9 mouse cellular contexts compared by ENCODE assay signal in genomic region chr10:42088570-42089234, GRCm38 (mm10).
DNase-seq lines count a peak whose midpoint lies in the region; ATAC-seq and TF ChIP-seq lines count a peak whose summit lies in the region.
"Had no signal": no experiment of that assay in that cellular context is flagged by ENCODE, and none has a peak within 500 bp of the region (broad histone marks: within the 10 kb centered on the region; RNA-seq: fewer than 3 reads in every experiment).

No protein-coding gene starts in this region.

- H3K4me2 ChIP-seq in lung, embryonic 15.5 days: peak overlapping the region; percentile 33; the same call in 1 of the 2 replicates
- H3K4me2 ChIP-seq in intestine, embryonic 14.5 days (ENCODE audit: low read length): peak overlapping the region; percentile 14; the same call in 1 of the 2 replicates

- H3K4me1 ChIP-seq in heart, adult 2 months (ENCODE audit: control insufficient read depth, insufficient read depth, low read length): peaks cover 17% of the 10 kb centered on the region
- H3K4me1 ChIP-seq in lung, embryonic 15.5 days: peaks cover 38% of the 10 kb centered on the region
- peaks cover 17% of the 10 kb centered on the region for H3K4me1 ChIP-seq in intestine, embryonic 14.5 days (replicated peaks; ENCODE audit: control insufficient read depth, insufficient read depth, low read length)
- H3K4me1 ChIP-seq in small intestine, adult 2 months (ENCODE audit: control insufficient read depth, insufficient read depth, insufficient read length, low read length): peaks cover 17% of the 10 kb centered on the region

- TF ChIP-seq CTCF in heart, adult 2 months (IDR thresholded peaks at IDR 0.05): no peak
- TF ChIP-seq CTCF in small intestine, adult 2 months (IDR thresholded peaks at IDR 0.05; ENCODE audit: extremely low read depth, insufficient read length, insufficient replicate concordance, low read depth, low read length): no peak

- no peaks in the 10 kb centered on the region for H3K36me3 ChIP-seq in heart, adult 2 months (ENCODE audit: control insufficient read depth, insufficient read depth, low read length)
- H3K36me3 ChIP-seq in lung, embryonic 15.5 days: no peaks in the 10 kb centered on the region
- H3K36me3 ChIP-seq in intestine, embryonic 14.5 days (ENCODE audit: control insufficient read depth, insufficient read depth, low read length): no peaks in the 10 kb centered on the region
- no peaks in the 10 kb centered on the region for H3K36me3 ChIP-seq in small intestine, adult 2 months (ENCODE audit: control insufficient read depth, insufficient read depth, low read length)

- 53% methylated on average over 14 of the region's 14 CpGs for WGBS in heart, adult 2 months
- WGBS in lung, embryonic 15.5 days: 26% methylated on average over 14 of the region's 14 CpGs
- 42% methylated on average over 14 of the region's 14 CpGs for WGBS in intestine, embryonic 14.5 days
- 26% methylated on average over 14 of the region's 14 CpGs for WGBS in small intestine, adult 2 months

- TF ChIP-seq POLR2A in heart, adult 2 months (IDR thresholded peaks at IDR 0.05; ENCODE audit: insufficient read depth, low read depth, low read length): no peak
- no peak for TF ChIP-seq POLR2A in small intestine, adult 2 months (IDR thresholded peaks at IDR 0.05; ENCODE audit: low read depth, low read length)

- no peak overlapping the region for H3K9ac ChIP-seq in heart, adult 2 months (ENCODE audit: low read depth, low read length)
- H3K9ac ChIP-seq in lung, embryonic 15.5 days: no peak overlapping the region
- no peak overlapping the region for H3K9ac ChIP-seq in intestine, embryonic 14.5 days (ENCODE audit: low read length)

- no peak for TF ChIP-seq EP300 in heart, adult 2 months (IDR thresholded peaks at IDR 0.05; ENCODE audit: insufficient read depth, low read depth, low read length)

- intact Hi-C loops in heart, adult 2 months (cut with DNase I): no loop called here
- intact Hi-C loops in heart, postnatal 25 days (cut with DNase I): loop anchor here (5.0 kb wide), 1 partner anchor 114 kb away; no protein-coding TSS in a partner anchor

- peak; percentile 18 to 41 for DNase-seq in heart, adult 2 months
- no peak for DNase-seq in heart, postnatal 25 days (ENCODE audit: low spot score)
- no peak for DNase-seq in lung, postnatal 25 days (ENCODE audit: low spot score)
- no peak for DNase-seq in intestine, embryonic 14.5 days (ENCODE audit: low spot score)
- no peak for DNase-seq in adrenal gland, adult 18-20 months (ENCODE audit: low spot score in 2 of 2)
- DNase-seq in frontal cortex, postnatal 36 days (ENCODE audit: low spot score in 2 of 2): no peak
- DNase-seq: cerebellum, postnatal 36 days had no signal

- H3K27me3 ChIP-seq in heart, adult 2 months (ENCODE audit: control insufficient read depth, insufficient read depth, low read length): no peaks in the 10 kb centered on the region
- H3K27me3 ChIP-seq in lung, embryonic 15.5 days: no peaks in the 10 kb centered on the region
- no peaks in the 10 kb centered on the region for H3K27me3 ChIP-seq in intestine, embryonic 14.5 days (replicated peaks; ENCODE audit: control insufficient read depth, insufficient read depth, low read length)
- H3K27me3 ChIP-seq in small intestine, adult 2 months (ENCODE audit: control insufficient read depth, insufficient read depth, low read length): no peaks in the 10 kb centered on the region

- ATAC-seq in lung, embryonic 15.5 days (ENCODE audit: borderline replicate concordance, extremely low read depth, low FRiP score, low TSS enrichment): peak; percentile 17; the same call in 1 of the 2 replicates
- ATAC-seq in intestine, embryonic 14.5 days (replicated peaks; ENCODE audit: low FRiP score, low TSS enrichment, low read depth): no peak

- H3K4me3 ChIP-seq in heart, adult 2 months: no peak overlapping the region
- no peak overlapping the region for H3K4me3 ChIP-seq in lung, embryonic 15.5 days
- H3K4me3 ChIP-seq in intestine, embryonic 14.5 days (ENCODE audit: low read depth, low read length): no peak overlapping the region
- no peak overlapping the region; the same call in 1 of the 2 replicates for H3K4me3 ChIP-seq in small intestine, adult 2 months (ENCODE audit: low read depth, low read length)

- peak overlapping the region; percentile 67 for H3K27ac ChIP-seq in heart, adult 2 months
- H3K27ac ChIP-seq in lung, embryonic 15.5 days: peak overlapping the region; percentile 85
- H3K27ac ChIP-seq in intestine, embryonic 14.5 days (ENCODE audit: low read depth): no peak overlapping the region
- peak overlapping the region; percentile 77 for H3K27ac ChIP-seq in small intestine, adult 2 months (ENCODE audit: insufficient read depth, low read depth, low read length)

- no peaks in the 10 kb centered on the region for H3K79me2 ChIP-seq in heart, adult 2 months (replicated peaks; ENCODE audit: control insufficient read depth, insufficient read depth, low read length)

- no peaks in the 10 kb centered on the region for H3K9me3 ChIP-seq in lung, embryonic 15.5 days
- H3K9me3 ChIP-seq in intestine, embryonic 14.5 days (ENCODE audit: control insufficient read depth, low read length): peaks cover 4% of the 10 kb centered on the region; the same call in 1 of the 2 replicates

Comparison
In these comparisons a context has a peak if more than half of its experiments do, and no peak if none do; other contexts are left out.
1. DNase-seq: peak in heart, adult 2 months (2 of 2); none in heart, postnatal 25 days (single experiment), lung, postnatal 25 days (single experiment), intestine, embryonic 14.5 days (single experiment), adrenal gland, adult 18-20 months (0 of 2) and frontal cortex, postnatal 36 days (0 of 2).